Mouse (Mus musculus): ENCODE measurements around the gene Tns1.

- TF ChIP-seq POLR2A (IDR thresholded peaks at IDR 0.05; ENCODE audit: borderline replicate concordance, control insufficient read depth, low read depth, low read length) = no peak
- TF ChIP-seq CTCF (IDR thresholded peaks at IDR 0.05; ENCODE audit: control insufficient read depth, insufficient read depth, low read length) = no peak
Measured at GRCm38 (mm10) chr1:73998131-73998865, 126.0 kb downstream of the Tns1 start.

All from bone marrow, adult 2 months (tissue).